Mouse (Mus musculus) thymus, adult 2 months (tissue): ENCODE results near the gene Whamm. TPM values are rescaled to one million over a fixed set of nuclear protein-coding genes. Genes with fewer than 3 reads are reported as not detected.

Experiments used
- DNase-seq: peaks from one replicate; pipeline ENCODE4 v3.0.0; 2021
- H3K27ac ChIP-seq: fragments of 200-500 bp; 2 replicates; pipeline ENCODE4 v1.5.1; 2012; ENCODE audit warnings: low read length, control low read depth; ENCODE audit not compliant: control insufficient read depth, insufficient read depth
- H3K27me3 ChIP-seq: fragments of 200-500 bp; 2 replicates; pipeline ENCODE4 v1.6.1; 2012; ENCODE audit warnings: mild to moderate bottlenecking, low read length, moderate library complexity, mixed read lengths; ENCODE audit not compliant: control insufficient read depth, insufficient read depth
- H3K36me3 ChIP-seq: fragments of 200-500 bp; 2 replicates; pipeline ENCODE4 v1.6.1; 2012; ENCODE audit warnings: mild to moderate bottlenecking, low read length, moderate library complexity; ENCODE audit not compliant: control insufficient read depth, insufficient read depth
- H3K4me1 ChIP-seq: fragments of 200-500 bp; replicated peaks from 2 replicates; pipeline ENCODE4 v1.6.1; 2012; ENCODE audit warnings: low read length; ENCODE audit not compliant: control insufficient read depth, insufficient read depth
- H3K4me3 ChIP-seq: fragments of 200-500 bp; 2 replicates; pipeline ENCODE4 v1.5.1; 2012; ENCODE audit warnings: mild to moderate bottlenecking, low read length, control low read depth, moderate library complexity; ENCODE audit not compliant: control insufficient read depth, insufficient read depth
- CTCF ChIP-seq: fragments of 200-500 bp; IDR thresholded peaks from 2 replicates; pipeline ENCODE4 v1.5.1; 2012; ENCODE audit warnings: mild to moderate bottlenecking, control low read depth, low read length, moderate library complexity, borderline replicate concordance; ENCODE audit not compliant: control insufficient read depth, poor library complexity, insufficient read depth; ENCODE audit errors: extremely low read depth
- POLR2A ChIP-seq: fragments of 200-500 bp; IDR thresholded peaks from 2 replicates; pipeline ENCODE4 v1.6.1; 2012; ENCODE audit warnings: mild to moderate bottlenecking, low read length, control low read depth, moderate library complexity; ENCODE audit not compliant: control insufficient read depth, poor library complexity, insufficient read depth; ENCODE audit errors: extremely low read depth
- WGBS: fragments of 180-500 bp; shearing (Covaris S2); methylation state at CpG from one replicate; pipeline ENCODE4 v1.1.7; 2018; 5-methylcytosine and 5-hydroxymethylcytosine counted together
- polyA plus RNA-seq: library from polyadenylated mRNA; depleted of rRNA; stranded (reverse); fragments of >200 nt; gene quantifications from 2 replicates; pipeline ENCODE4 v1.2.3, GENCODE M21; 2012

The Whamm gene
- polyA plus RNA-seq, 1 experiment = 29.8 TPM

GRCm38 (mm10) chr7:81615031-81615430 lies 44.0 kb downstream of the Whamm start:
- no peaks in the 10 kb centered on the region; the same call in 1 of the 2 replicates for H3K27me3 ChIP-seq
- DNase-seq = no peak
- no peaks in the 10 kb centered on the region for H3K36me3 ChIP-seq
- H3K4me3 ChIP-seq = no peak overlapping the region
- TF ChIP-seq CTCF = no peak
- no peak for TF ChIP-seq POLR2A
- no peaks in the 10 kb centered on the region for H3K4me1 ChIP-seq
- H3K27ac ChIP-seq = no peak overlapping the region
- 88% methylated on average over 9 of the region's 9 CpGs for WGBS

GRCm38 (mm10) chr7:81622793-81623192 lies 51.7 kb downstream of the Whamm start:
- no peak for TF ChIP-seq CTCF
- TF ChIP-seq POLR2A = no peak
- WGBS = 81% methylated on average over 4 of the region's 4 CpGs

GRCm38 (mm10) chr7:81623767-81624166 lies 52.7 kb downstream of the Whamm start:
- no peak overlapping the region for H3K27ac ChIP-seq
- no peaks in the 10 kb centered on the region for H3K27me3 ChIP-seq
- TF ChIP-seq POLR2A = no peak
- TF ChIP-seq CTCF = no peak
- 92% methylated on average over 6 of the region's 6 CpGs for WGBS
- no peaks in the 10 kb centered on the region for H3K36me3 ChIP-seq
- no peak for DNase-seq
- no peak overlapping the region for H3K4me3 ChIP-seq
- H3K4me1 ChIP-seq = no peaks in the 10 kb centered on the region

More at GRCm38 (mm10) chr7:81622793-81623192, 51.7 kb downstream of the Whamm start:
- H3K36me3 ChIP-seq = no peaks in the 10 kb centered on the region
- H3K4me3 ChIP-seq = no peak overlapping the region
- no peaks in the 10 kb centered on the region for H3K27me3 ChIP-seq
- H3K27ac ChIP-seq = no peak overlapping the region
- DNase-seq = no peak
- H3K4me1 ChIP-seq = no peaks in the 10 kb centered on the region

- no peak overlapping the region for H3K4me3 ChIP-seq
- peak; percentile 46 for DNase-seq
- 74% methylated on average over 2 of the region's 2 CpGs for WGBS
Observed at GRCm38 (mm10) chr7:81626460-81626859, 55.4 kb downstream of the Whamm start.

GRCm38 (mm10) chr7:81631261-81631660 lies 60.2 kb downstream of the Whamm start:
- TF ChIP-seq POLR2A (no peak), CTCF (no peak)
- 94% methylated on average over 8 of the region's 8 CpGs for WGBS
- no peaks in the 10 kb centered on the region for H3K4me1 ChIP-seq
- no peaks in the 10 kb centered on the region for H3K36me3 ChIP-seq
- DNase-seq = no peak
- H3K4me3 ChIP-seq = no peak overlapping the region
- H3K27ac ChIP-seq = no peak overlapping the region
- H3K27me3 ChIP-seq = no peaks in the 10 kb centered on the region

More at GRCm38 (mm10) chr7:81626460-81626859, 55.4 kb downstream of the Whamm start:
- TF ChIP-seq POLR2A (no peak), CTCF (no peak)
- Histone ChIP-seq H3K4me1 (no peaks in the 10 kb centered on the region), H3K36me3 (no peaks in the 10 kb centered on the region), H3K27me3 (no peaks in the 10 kb centered on the region), H3K27ac (no peak overlapping the region)

- Histone ChIP-seq H3K27me3 (no peaks in the 10 kb centered on the region), H3K4me3 (no peak overlapping the region), H3K36me3 (no peaks in the 10 kb centered on the region), H3K4me1 (no peaks in the 10 kb centered on the region), H3K27ac (no peak overlapping the region)
- no peak for TF ChIP-seq POLR2A
- TF ChIP-seq CTCF = no peak
- 91% methylated on average over 6 of the region's 6 CpGs for WGBS
- DNase-seq = no peak
Observed at GRCm38 (mm10) chr7:81632586-81632985, 61.5 kb downstream of the Whamm start.

- no peak for DNase-seq
- WGBS = 82% methylated on average over 6 of the region's 6 CpGs
Observed at GRCm38 (mm10) chr7:81641101-81641500, 70.0 kb downstream of the Whamm start.

More at GRCm38 (mm10) chr7:81641101-81641500, 70.0 kb downstream of the Whamm start:
- H3K27ac ChIP-seq = no peak overlapping the region
- no peaks in the 10 kb centered on the region; the same call in 1 of the 2 replicates for H3K27me3 ChIP-seq
- no peaks in the 10 kb centered on the region for H3K36me3 ChIP-seq
- TF ChIP-seq CTCF (no peak), POLR2A (no peak)
- H3K4me1 ChIP-seq = no peaks in the 10 kb centered on the region
- no peak overlapping the region for H3K4me3 ChIP-seq
